Mouse (Mus musculus): Measurements from ENCODE around the gene Btbd1.

Gene Btbd1

GRCm38 (mm10) chr7:81829379-81829894 lies at the start of gene Btbd1:
TSS of gene Btbd1 (minus strand) at chr7:81829431.
- DNase-seq = peak; percentile 83 to 90

- no peak for DNase-seq
Measured at GRCm38 (mm10) chr7:81875372-81875771, 46.1 kb upstream of the Btbd1 start.

- DNase-seq = peak; percentile 51 to 54
Measured at GRCm38 (mm10) chr7:81874636-81875035, 45.4 kb upstream of the Btbd1 start.

- no peak for DNase-seq
Measured at GRCm38 (mm10) chr7:81873807-81874206, 44.6 kb upstream of the Btbd1 start.

GRCm38 (mm10) chr7:81872493-81873013 lies 43.3 kb upstream of the Btbd1 start:
- DNase-seq = no peak

GRCm38 (mm10) chr7:81868158-81868557 lies 38.9 kb upstream of the Btbd1 start:
- DNase-seq = peak; percentile 99 to 100

GRCm38 (mm10) chr7:81867231-81867930 lies 38.1 kb upstream of the Btbd1 start:
- no peak for DNase-seq

GRCm38 (mm10) chr7:81865937-81866336 lies 36.7 kb upstream of the Btbd1 start:
- no peak for DNase-seq

GRCm38 (mm10) chr7:81864552-81864951 lies 35.3 kb upstream of the Btbd1 start:
- no peak for DNase-seq

- no peak for DNase-seq
Measured at GRCm38 (mm10) chr7:81862587-81863583, 33.7 kb upstream of the Btbd1 start.

- no peak for DNase-seq
Measured at GRCm38 (mm10) chr7:81861921-81862320, 32.7 kb upstream of the Btbd1 start.

GRCm38 (mm10) chr7:81861461-81861860 lies 32.2 kb upstream of the Btbd1 start:
- DNase-seq = no peak

GRCm38 (mm10) chr7:81860996-81861395 lies 31.8 kb upstream of the Btbd1 start:
- DNase-seq = no peak

GRCm38 (mm10) chr7:81860071-81860470 lies 30.8 kb upstream of the Btbd1 start:
- peak in 1 of 2 experiments; percentile 26 for DNase-seq

GRCm38 (mm10) chr7:81858968-81859721 lies 29.9 kb upstream of the Btbd1 start, which contains the start of gene Tm6sf1:
TSS of gene Tm6sf1 (plus strand) at chr7:81859001.
- DNase-seq = peak; percentile 60 to 69

- no peak for DNase-seq
Measured at GRCm38 (mm10) chr7:81858236-81858635, 29.0 kb upstream of the Btbd1 start.

- DNase-seq = no peak
Measured at GRCm38 (mm10) chr7:81856221-81856620, 27.0 kb upstream of the Btbd1 start.

- DNase-seq = no peak
Measured at GRCm38 (mm10) chr7:81855694-81856093, 26.5 kb upstream of the Btbd1 start, which contains the start of gene Gm10160. TSS of gene Gm10160 (minus strand) at chr7:81855794.

- peak; percentile 38 to 47 for DNase-seq
Measured at GRCm38 (mm10) chr7:81854568-81855307, 25.5 kb upstream of the Btbd1 start.

- no peak for DNase-seq
Measured at GRCm38 (mm10) chr7:81851706-81852105, 22.5 kb upstream of the Btbd1 start.

- no peak for DNase-seq
Measured at GRCm38 (mm10) chr7:81850171-81850570, 20.9 kb upstream of the Btbd1 start.

All from cerebellum, postnatal 10 days (tissue).